Mouse (Mus musculus) kidney, postnatal 14 days (tissue): Measurements from ENCODE around the gene Tmem126a.

Experiments used
- DNase-seq: peaks from one replicate; pipeline ENCODE4 v3.0.0; 2022; ENCODE audit warnings: mixed read lengths

Tmem126a gene

GRCm38 (mm10) chr7:90456845-90457468, at the start of gene Tmem126a:
Gene Tmem126a (minus strand): TSS chr7:90457229.
- DNase-seq, result peak; percentile 91

- no peak for DNase-seq
These were observed 25.6 kb upstream of the Tmem126a start for GRCm38 (mm10) chr7:90482607-90483006.

GRCm38 (mm10) chr7:90476313-90477245, 19.6 kb upstream of the Tmem126a start, which contains the start of gene Dlg2:
Gene Dlg2 (plus strand): TSS chr7:90476672.
- no peak for DNase-seq

GRCm38 (mm10) chr7:90475793-90476312, 18.8 kb upstream of the Tmem126a start, which contains the start of gene Tmem126b:
Gene Tmem126b (minus strand): TSS chr7:90476001.
- DNase-seq, result peak; percentile 99

- DNase-seq, result no peak
These were observed 16.5 kb upstream of the Tmem126a start for GRCm38 (mm10) chr7:90473511-90473910.

- DNase-seq, result no peak
These were observed 4.4 kb upstream of the Tmem126a start for GRCm38 (mm10) chr7:90461441-90461840.

- DNase-seq, result peak; percentile 30
These were observed 3.9 kb upstream of the Tmem126a start for GRCm38 (mm10) chr7:90460930-90461329.

GRCm38 (mm10) chr7:90460330-90460729, 3.3 kb upstream of the Tmem126a start:
- DNase-seq, result no peak

GRCm38 (mm10) chr7:90457517-90457916, 488 bp upstream of the Tmem126a start:
- peak; percentile 23 for DNase-seq

GRCm38 (mm10) chr7:90456149-90456844, 732 bp downstream of the Tmem126a start:
- no peak for DNase-seq

GRCm38 (mm10) chr7:90444206-90444605, 12.8 kb downstream of the Tmem126a start:
- peak; percentile 12 for DNase-seq

GRCm38 (mm10) chr7:90443101-90444091, 13.6 kb downstream of the Tmem126a start:
- peak; percentile 72 for DNase-seq

GRCm38 (mm10) chr7:90442518-90443080, 14.4 kb downstream of the Tmem126a start, which contains the start of gene Crebzf:
Gene Crebzf (plus strand): TSS chr7:90442729.
- peak; percentile 98 for DNase-seq

- peak; percentile 9 for DNase-seq
These were observed 15.0 kb downstream of the Tmem126a start for GRCm38 (mm10) chr7:90442070-90442469.

- DNase-seq, result no peak
These were observed 17.0 kb downstream of the Tmem126a start for GRCm38 (mm10) chr7:90440044-90440443.

- DNase-seq, result no peak
These were observed 24.8 kb downstream of the Tmem126a start for GRCm38 (mm10) chr7:90432221-90432620.

- DNase-seq, result no peak
These were observed 30.0 kb downstream of the Tmem126a start for GRCm38 (mm10) chr7:90427006-90427405.

GRCm38 (mm10) chr7:90426020-90427001, 30.7 kb downstream of the Tmem126a start, which contains the start of gene Ccdc89:
Gene Ccdc89 (plus strand): TSS chr7:90426577.
- DNase-seq, result peak; percentile 88

GRCm38 (mm10) chr7:90409934-90410333, 47.1 kb downstream of the Tmem126a start:
- peak; percentile 74 for DNase-seq
